Mouse (Mus musculus) heart, embryonic 12.5 days (tissue): Measurements from ENCODE around the gene Cbx7. TPM values are rescaled to one million over a fixed set of nuclear protein-coding genes. Genes with fewer than 3 reads are reported as not detected.

ENCODE experiments used
- ATAC-seq: fragments of 200-750 bp; cut with Nextera tagmentation; 2 replicates; pipeline ENCODE4 v1.8.0; 2017; ENCODE audit warnings: moderate TSS enrichment, moderate library complexity; ENCODE audit not compliant: insufficient number of reproducible peaks, low FRiP score
- H3K27ac ChIP-seq: fragments of 300-500 bp; sonication (generic); 2 replicates; pipeline ENCODE4 v1.5.1; 2016; ENCODE audit warnings: mild to moderate bottlenecking, moderate library complexity; ENCODE audit not compliant: poor library complexity, severe bottlenecking
- H3K27me3 ChIP-seq: fragments of 300-500 bp; sonication (generic); replicated peaks from 2 replicates; pipeline ENCODE4 v1.6.1; 2016; ENCODE audit warnings: mild to moderate bottlenecking, moderate library complexity
- H3K36me3 ChIP-seq: fragments of 300-500 bp; sonication (generic); 2 replicates; pipeline ENCODE4 v1.6.1; 2016; ENCODE audit warnings: mild to moderate bottlenecking, moderate library complexity
- H3K4me1 ChIP-seq: fragments of 300-500 bp; sonication (generic); replicated peaks from 2 replicates; pipeline ENCODE4 v1.6.1; 2016; ENCODE audit warnings: mild to moderate bottlenecking
- H3K4me2 ChIP-seq: fragments of 300-500 bp; sonication (generic); 2 replicates; pipeline ENCODE4 v1.6.1; 2016; ENCODE audit warnings: mild to moderate bottlenecking, moderate library complexity
- H3K4me3 ChIP-seq: fragments of 300-500 bp; sonication (generic); 2 replicates; pipeline ENCODE4 v1.5.1; 2016; ENCODE audit warnings: mild to moderate bottlenecking
- H3K9ac ChIP-seq: fragments of 300-500 bp; sonication (generic); 2 replicates; pipeline ENCODE4 v1.6.1; 2016; ENCODE audit warnings: mild to moderate bottlenecking, moderate library complexity
- H3K9me3 ChIP-seq: fragments of 300-500 bp; sonication (generic); replicated peaks from 2 replicates; pipeline ENCODE4 v1.6.1; 2016; ENCODE audit warnings: mild to moderate bottlenecking, moderate library complexity
- WGBS: fragments of 180-500 bp; shearing (Covaris S2); methylation state at CpG from one replicate; pipeline ENCODE4 v1.1.7; 2016; 5-methylcytosine and 5-hydroxymethylcytosine counted together
- polyA plus RNA-seq: library from polyadenylated mRNA; unstranded; fragments of >200 nt; fragmentation: Nextera tagmentation; extraction: Ambion mirVana; gene quantifications from 2 replicates; pipeline ENCODE4 v1.2.1, GENCODE M21; 2016

The Cbx7 gene
- polyA plus RNA-seq, 1 experiment from 2014 or later, result 1.4 TPM

GRCm38 (mm10) chr15:79892995-79893823 is 77.7 kb downstream of the Cbx7 start:
- Histone ChIP-seq H3K9ac (no peak overlapping the region), H3K9me3 (no peaks in the 10 kb centered on the region), H3K4me1 (peaks cover 9% of the 10 kb centered on the region), H3K27ac (no peak overlapping the region), H3K27me3 (0 out of 2 replicates have a peak, but pooled peaks cover 4% of the 10 kb centered on the region), H3K4me2 (peak overlapping the region; percentile 77), H3K36me3 (0 out of 2 replicates have a peak, but pooled peaks cover 5% of the 10 kb centered on the region), H3K4me3 (peak overlapping the region; percentile 59)
- ATAC-seq, result no peak
- WGBS, result 69% methylated on average over 15 of the region's 15 CpGs

- Histone ChIP-seq H3K9me3 (no peaks in the 10 kb centered on the region), H3K27me3 (0 out of 2 replicates have a peak, but pooled peaks cover 4% of the 10 kb centered on the region), H3K36me3 (no peaks in the 10 kb centered on the region), H3K4me3 (peak overlapping the region; percentile 59), H3K27ac (peak overlapping the region; percentile 44; the same call in 1 of the 2 replicates), H3K4me2 (peak overlapping the region; percentile 77), H3K9ac (peak overlapping the region; percentile 72), H3K4me1 (peaks cover 9% of the 10 kb centered on the region)
- under 1% methylated on average over 12 of the region's 12 CpGs for WGBS
- peak; percentile 85 for ATAC-seq
Measured at GRCm38 (mm10) chr15:79892213-79892541, 78.7 kb downstream of the Cbx7 start.

DNA sequence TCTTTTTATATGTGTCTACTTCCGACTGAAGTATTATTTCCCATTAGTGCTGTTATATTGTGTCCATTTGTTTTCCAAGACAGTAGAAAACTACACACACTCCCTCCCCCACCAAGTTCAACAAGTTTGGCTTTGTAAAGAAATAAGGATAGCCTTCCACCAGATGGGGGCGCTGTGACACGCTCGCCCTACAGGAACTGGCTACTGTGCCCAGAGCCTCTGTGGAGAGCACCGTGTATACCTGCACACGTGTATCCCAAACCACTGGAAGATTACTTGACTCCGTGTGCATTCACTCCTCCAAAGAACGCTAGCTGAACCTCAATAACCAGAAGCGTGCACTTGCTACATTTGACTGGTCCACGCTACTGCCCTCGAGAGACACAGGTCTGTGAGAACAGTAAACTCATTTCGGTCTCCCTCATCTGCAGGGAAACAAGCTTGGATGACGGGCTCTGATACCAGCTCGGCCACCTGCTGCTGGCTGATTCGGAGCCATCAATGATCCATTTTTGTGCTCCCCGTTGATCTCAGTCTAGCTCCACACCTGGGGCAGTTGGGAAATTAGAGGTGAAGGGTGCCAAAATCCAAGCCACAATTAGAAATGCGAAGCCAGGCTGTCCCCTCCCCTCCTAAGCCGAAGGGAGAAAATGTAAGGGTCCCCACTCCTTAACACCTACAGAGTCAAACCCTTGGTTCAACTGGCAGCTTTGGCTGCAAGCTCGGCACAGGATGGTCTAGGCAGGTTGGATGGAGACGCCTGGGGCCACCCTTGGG is 79.3 kb downstream of the Cbx7 start, which contains the start of gene Apobec3:
Apobec3 (plus strand) TSS at position 224 of the 777 bp plus-strand sequence.
- Histone ChIP-seq H3K9ac (peak within 1 kb of the TSS; percentile 72), H3K4me1 (peaks cover 9% of the 10 kb centered on the region), H3K27me3 (0 out of 2 replicates have a peak, but pooled peaks cover 4% of the 10 kb centered on the region), H3K4me3 (peak within 1 kb of the TSS; percentile 59), H3K4me2 (peak within 1 kb of the TSS; percentile 77), H3K9me3 (no peaks in the 10 kb centered on the region), H3K27ac (peak within 1 kb of the TSS; percentile 44; the same call in 1 of the 2 replicates), H3K36me3 (no peaks in the 10 kb centered on the region)
- peak; percentile 74 for ATAC-seq
- WGBS, result 2% methylated on average over 20 of the region's 20 CpGs

DNA sequence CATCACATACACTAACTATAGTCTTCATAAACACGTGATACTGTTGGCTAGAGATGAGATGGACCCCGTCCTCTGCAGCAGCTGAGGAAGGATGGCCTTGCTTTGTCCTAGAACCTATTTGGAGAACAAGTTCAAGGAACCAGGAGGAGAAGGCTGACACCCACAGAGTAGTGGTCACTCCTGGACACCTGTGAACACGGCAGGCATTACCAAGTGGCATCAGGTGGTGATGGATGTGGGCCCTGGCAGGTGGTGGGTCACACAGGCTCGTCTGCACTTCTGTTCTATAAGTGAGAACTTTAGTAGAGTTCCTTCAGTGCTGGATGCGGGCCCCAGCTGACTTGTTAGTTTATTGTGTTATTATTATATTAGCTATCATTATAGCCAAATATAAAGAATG is 86.1 kb downstream of the Cbx7 start:
- Histone ChIP-seq H3K36me3 (no peaks in the 10 kb centered on the region), H3K4me3 (no peak overlapping the region), H3K27ac (no peak overlapping the region), H3K27me3 (no peaks in the 10 kb centered on the region), H3K9me3 (no peaks in the 10 kb centered on the region), H3K4me1 (peaks cover 13% of the 10 kb centered on the region), H3K9ac (no peak overlapping the region), H3K4me2 (no peak overlapping the region)
- ATAC-seq, result no peak
- WGBS, result 68% methylated on average over 5 of the region's 5 CpGs

GRCm38 (mm10) chr15:79883352-79883822 is 87.5 kb downstream of the Cbx7 start:
- H3K9me3 ChIP-seq, result no peaks in the 10 kb centered on the region
- H3K9ac ChIP-seq, result peak overlapping the region; percentile 56
- under 1% methylated on average over 30 of the region's 30 CpGs for WGBS
- peak overlapping the region; percentile 47 for H3K4me3 ChIP-seq
- H3K27me3 ChIP-seq, result no peaks in the 10 kb centered on the region
- peaks cover 25% of the 10 kb centered on the region for H3K4me1 ChIP-seq
- peak overlapping the region; percentile 55; the same call in 1 of the 2 replicates for H3K27ac ChIP-seq
- no peaks in the 10 kb centered on the region for H3K36me3 ChIP-seq
- peak overlapping the region; percentile 66 for H3K4me2 ChIP-seq
- ATAC-seq, result peak; percentile 75

GRCm38 (mm10) chr15:79882623-79883267 is 88.2 kb downstream of the Cbx7 start:
- ATAC-seq, result no peak
- WGBS, result 25% methylated on average over 19 of the region's 19 CpGs
- no peak overlapping the region for H3K27ac ChIP-seq
- no peaks in the 10 kb centered on the region for H3K9me3 ChIP-seq
- H3K4me1 ChIP-seq, result peaks cover 25% of the 10 kb centered on the region
- peak overlapping the region; percentile 21 for H3K9ac ChIP-seq
- H3K4me3 ChIP-seq, result peak overlapping the region; percentile 47
- H3K4me2 ChIP-seq, result peak overlapping the region; percentile 66
- H3K36me3 ChIP-seq, result no peaks in the 10 kb centered on the region
- no peaks in the 10 kb centered on the region for H3K27me3 ChIP-seq

- 78% methylated on average over 3 of the region's 3 CpGs for WGBS
- H3K27ac ChIP-seq, result 0 out of 2 replicates have a peak overlapping the region, but pooled peaks have one; percentile 2
- ATAC-seq, result no peak
- no peak overlapping the region for H3K4me3 ChIP-seq
- H3K36me3 ChIP-seq, result no peaks in the 10 kb centered on the region
- no peaks in the 10 kb centered on the region for H3K27me3 ChIP-seq
- H3K9me3 ChIP-seq, result no peaks in the 10 kb centered on the region
- H3K4me2 ChIP-seq, result no peak overlapping the region
- peaks cover 25% of the 10 kb centered on the region for H3K4me1 ChIP-seq
- H3K9ac ChIP-seq, result no peak overlapping the region
Measured at GRCm38 (mm10) chr15:79880477-79880876, 90.4 kb downstream of the Cbx7 start.

- ATAC-seq, result peak; percentile 80
Measured at GRCm38 (mm10) chr15:79879319-79879718, 91.6 kb downstream of the Cbx7 start.

GRCm38 (mm10) chr15:79878725-79879136 is 92.2 kb downstream of the Cbx7 start:
- Histone ChIP-seq H3K4me2 (peak overlapping the region; percentile 32), H3K9ac (peak overlapping the region; percentile 7; the same call in 1 of the 2 replicates), H3K27ac (peak overlapping the region; percentile 83), H3K4me3 (no peak overlapping the region), H3K4me1 (peaks cover 29% of the 10 kb centered on the region), H3K36me3 (no peaks in the 10 kb centered on the region), H3K9me3 (no peaks in the 10 kb centered on the region), H3K27me3 (no peaks in the 10 kb centered on the region)
- WGBS, result 54% methylated on average over 6 of the region's 6 CpGs
- ATAC-seq, result 0 out of 2 replicates have a peak, but pooled peaks have one; percentile 22

More at GRCm38 (mm10) chr15:79879319-79879718, 91.6 kb downstream of the Cbx7 start:
- H3K9ac ChIP-seq, result peak overlapping the region; percentile 7; the same call in 1 of the 2 replicates
- no peaks in the 10 kb centered on the region for H3K36me3 ChIP-seq
- H3K27me3 ChIP-seq, result no peaks in the 10 kb centered on the region
- 18% methylated on average over 13 of the region's 13 CpGs for WGBS
- peak overlapping the region; percentile 83 for H3K27ac ChIP-seq
- H3K4me2 ChIP-seq, result peak overlapping the region; percentile 32
- H3K9me3 ChIP-seq, result no peaks in the 10 kb centered on the region
- H3K4me1 ChIP-seq, result peaks cover 25% of the 10 kb centered on the region
- no peak overlapping the region for H3K4me3 ChIP-seq

DNA sequence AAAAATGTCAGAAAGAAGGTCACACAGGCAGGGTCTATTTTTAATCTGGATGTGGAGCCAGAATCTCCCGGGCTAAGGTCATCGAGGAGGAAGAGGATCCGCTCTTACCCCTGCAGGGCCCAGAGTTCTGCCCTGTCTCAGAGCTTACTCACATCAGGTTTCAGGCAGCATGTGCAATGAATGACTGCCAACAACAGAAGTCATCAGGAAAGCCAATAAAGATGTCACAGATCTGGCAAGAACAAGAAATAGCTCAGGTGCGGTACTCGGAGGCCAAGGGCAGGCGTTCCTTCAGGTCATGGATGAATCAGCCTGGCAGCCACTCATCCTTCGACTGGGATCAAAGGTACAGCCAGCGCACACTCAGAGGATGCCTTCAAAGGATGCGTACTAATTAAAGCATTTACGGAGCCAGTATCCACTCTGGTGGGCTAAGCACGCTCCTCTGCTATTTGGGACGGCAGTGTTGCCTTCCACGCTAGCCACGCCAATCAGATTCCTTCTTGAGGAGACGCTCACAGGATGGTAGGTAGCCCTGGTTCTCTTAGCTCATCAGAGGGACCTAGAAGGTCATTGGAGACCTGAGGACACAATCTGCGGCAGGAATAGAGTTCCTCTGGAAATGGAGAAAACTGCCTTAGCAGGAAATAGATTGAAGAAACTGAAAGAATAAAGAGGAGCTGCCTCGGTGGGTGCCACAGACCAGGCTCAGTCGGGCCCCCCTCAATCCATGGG is 95.5 kb downstream of the Cbx7 start:
- Histone ChIP-seq H3K4me1 (peaks cover 22% of the 10 kb centered on the region), H3K4me3 (no peak overlapping the region), H3K4me2 (no peak overlapping the region), H3K9me3 (no peaks in the 10 kb centered on the region), H3K9ac (no peak overlapping the region), H3K27ac (no peak overlapping the region), H3K27me3 (no peaks in the 10 kb centered on the region), H3K36me3 (no peaks in the 10 kb centered on the region)
- WGBS, result 84% methylated on average over 18 of the region's 18 CpGs
- no peak for ATAC-seq
